Mouse (Mus musculus): ENCODE data around the gene Nr0b2. TPM values are rescaled to one million over a fixed set of nuclear protein-coding genes. Genes with fewer than 3 reads are reported as not detected.

Gene Nr0b2
- polyA plus RNA-seq, 2 experiments: 0.38 to 0.85 TPM

DNA sequence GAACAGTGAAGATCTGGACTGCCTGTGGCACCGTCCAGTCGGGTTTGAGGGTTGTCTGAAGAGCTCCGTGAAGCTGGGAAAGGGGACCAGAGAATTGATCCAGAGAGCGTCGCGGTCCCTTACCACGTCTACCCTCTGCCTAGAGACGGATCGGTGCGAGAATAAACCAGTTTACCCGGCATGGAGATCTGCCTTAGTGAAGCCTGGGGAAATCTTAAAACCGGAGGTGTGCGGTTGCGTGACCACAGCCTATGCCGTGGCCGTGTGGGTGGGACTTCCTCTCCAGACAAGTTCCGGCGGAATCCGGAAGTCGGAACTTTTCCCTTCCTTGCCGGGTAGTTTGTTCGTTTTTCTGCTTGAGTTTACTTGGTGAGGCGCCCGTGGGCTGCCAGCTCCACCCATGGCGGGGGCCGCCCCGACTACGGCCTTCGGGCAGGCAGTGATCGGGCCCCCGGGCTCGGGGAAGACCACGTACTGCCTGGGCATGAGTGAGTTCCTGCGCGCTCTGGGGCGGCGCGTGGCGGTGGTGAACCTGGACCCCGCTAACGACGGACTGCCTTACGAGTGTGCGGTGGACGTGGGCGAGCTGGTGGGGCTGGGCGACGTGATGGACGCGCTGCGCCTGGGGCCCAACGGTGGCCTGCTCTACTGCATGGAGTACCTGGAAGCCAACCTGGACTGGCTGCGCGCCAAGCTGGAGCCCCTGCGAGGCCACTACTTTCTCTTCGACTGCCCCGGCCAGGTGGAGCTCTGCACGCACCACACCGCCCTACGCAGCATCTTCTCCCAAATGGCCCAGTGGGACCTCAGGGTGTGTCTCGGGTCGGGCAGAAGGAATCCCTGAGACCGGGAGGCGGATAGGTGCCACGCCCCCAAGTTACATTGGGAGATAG, 31.1 kb downstream of the Nr0b2 start, which contains the start of gene Gpn2:
Gpn2 (plus strand) TSS at position 304 of the 893 bp plus-strand sequence.
- no peaks in the 10 kb centered on the region for H3K27me3 ChIP-seq (ENCODE audit: control insufficient read depth, insufficient read depth, low read length)
- no peaks in the 10 kb centered on the region for H3K9me3 ChIP-seq (ENCODE audit: control insufficient read depth, low read length)
- 2% methylated on average over 62 of the region's 65 CpGs for WGBS (ENCODE audit: insufficient replicate concordance)
- peak within 1 kb of the TSS; percentile 72 to 82 for H3K4me3 ChIP-seq (ENCODE audit: insufficient read depth in 1 of 2, low read depth in 2 of 2, low read length in 2 of 2)
- H3K4me2 ChIP-seq (ENCODE audit: low read depth): peak within 1 kb of the TSS; percentile 82
- peaks cover 5 to 8% of the 10 kb centered on the region in 2 experiments; a peak in 3 of 4 replicates for H3K4me1 ChIP-seq (replicated peaks; ENCODE audit: control insufficient read depth in 2 of 2, insufficient read depth in 2 of 2, low read length in 1 of 2)
- no peaks in the 10 kb centered on the region; the same call in none of the 2 replicates for H3K36me3 ChIP-seq (replicated peaks; ENCODE audit: control insufficient read depth, insufficient read depth, low read depth)
- H3K27ac ChIP-seq: peak within 1 kb of the TSS; percentile 11; the same call in 1 of the 2 replicates
- DNase-seq (ENCODE audit: low read depth in 3 of 3, low spot score in 3 of 3): peak; percentile 72 to 73 (median 73)
- peak within 1 kb of the TSS; percentile 64 for H3K9ac ChIP-seq (replicated peaks)
- peak; percentile 83 for ATAC-seq (ENCODE audit: insufficient read depth)
- no peak for TF ChIP-seq EP300 (IDR thresholded peaks at IDR 0.05; ENCODE audit: low read depth)
- no peak for TF ChIP-seq CTCF (IDR thresholded peaks at IDR 0.05; ENCODE audit: low read depth)

DNA sequence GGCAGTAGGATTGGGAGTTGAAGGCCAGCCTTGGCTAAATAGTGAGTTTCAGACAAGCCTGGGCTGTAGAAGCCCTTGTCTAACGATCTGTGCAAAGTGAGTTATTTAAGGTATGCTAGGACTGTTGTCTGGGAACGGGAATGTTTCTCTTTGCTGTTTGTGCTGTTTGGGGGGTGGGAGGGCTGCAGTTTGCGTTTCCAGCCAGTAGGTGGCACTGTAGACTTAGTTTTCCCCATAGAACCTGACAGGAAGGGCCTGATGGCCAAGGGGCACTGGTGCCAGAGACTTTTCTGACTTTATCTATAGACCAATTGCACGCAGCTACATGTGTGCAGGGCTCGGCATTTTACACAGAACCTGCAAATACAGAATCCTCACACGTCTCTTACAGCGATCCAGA, 39.4 kb downstream of the Nr0b2 start:
- Histone ChIP-seq H3K36me3 (replicated peaks; ENCODE audit: control insufficient read depth, insufficient read depth, low read depth) (peaks cover 6% of the 10 kb centered on the region; the same call in 1 of the 2 replicates), H3K27me3 (ENCODE audit: control insufficient read depth, insufficient read depth, low read length) (no peaks in the 10 kb centered on the region), H3K27ac (no peak overlapping the region), H3K4me2 (ENCODE audit: low read depth) (no peak overlapping the region), H3K9ac (replicated peaks) (no peak overlapping the region), H3K4me1 (replicated peaks; ENCODE audit: control insufficient read depth in 2 of 2, insufficient read depth in 2 of 2, low read length in 1 of 2) (0 out of 4 replicates have a peak, but pooled peaks cover 0 to 2% of the 10 kb centered on the region in 2 experiments), H3K9me3 (ENCODE audit: control insufficient read depth, low read length) (no peaks in the 10 kb centered on the region), H3K4me3 (ENCODE audit: insufficient read depth in 1 of 2, low read depth in 2 of 2, low read length in 2 of 2) (no peak overlapping the region)
- peak in 1 of 3 experiments; percentile 51 for DNase-seq (ENCODE audit: low read depth in 3 of 3, low spot score in 3 of 3)
- ATAC-seq (ENCODE audit: insufficient read depth): no peak
- 22% methylated on average over 7 of the region's 7 CpGs for WGBS (ENCODE audit: insufficient replicate concordance)
- TF ChIP-seq EP300 (IDR thresholded peaks at IDR 0.05; ENCODE audit: low read depth): no peak
- TF ChIP-seq CTCF (IDR thresholded peaks at IDR 0.05; ENCODE audit: low read depth): peak; percentile 94

DNA sequence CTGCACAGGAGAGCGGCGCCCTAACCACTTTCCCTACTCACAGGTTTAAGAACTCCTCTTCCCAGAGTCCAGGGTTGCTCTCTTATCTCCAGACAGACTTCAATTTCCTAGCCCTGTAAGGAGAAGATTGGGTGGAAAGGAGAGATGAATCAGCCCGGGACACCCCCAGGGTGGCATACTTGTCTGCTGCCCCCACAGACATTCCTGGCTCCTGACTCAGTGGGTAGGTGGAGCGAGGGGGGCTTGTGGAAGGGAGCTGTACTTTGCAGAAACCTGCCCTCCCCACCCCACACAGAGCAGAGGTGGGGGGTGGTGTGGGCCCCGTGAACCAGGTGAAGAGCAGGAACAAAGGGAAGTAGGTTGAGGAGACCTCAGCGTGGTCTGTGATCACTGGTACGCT, 42.4 kb downstream of the Nr0b2 start:
- no peak for DNase-seq (ENCODE audit: low read depth in 3 of 3, low spot score in 3 of 3)
- 59% methylated on average over 7 of the region's 7 CpGs for WGBS (ENCODE audit: insufficient replicate concordance)
- Histone ChIP-seq H3K27ac (no peak overlapping the region), H3K9ac (replicated peaks) (no peak overlapping the region), H3K4me1 (replicated peaks; ENCODE audit: control insufficient read depth in 2 of 2, insufficient read depth in 2 of 2, low read length in 1 of 2) (peaks cover 10 to 11% of the 10 kb centered on the region in 2 experiments), H3K9me3 (ENCODE audit: control insufficient read depth, low read length) (no peaks in the 10 kb centered on the region), H3K4me2 (ENCODE audit: low read depth) (no peak overlapping the region), H3K4me3 (ENCODE audit: insufficient read depth in 1 of 2, low read depth in 2 of 2, low read length in 2 of 2) (no peak overlapping the region), H3K36me3 (replicated peaks; ENCODE audit: control insufficient read depth, insufficient read depth, low read depth) (peaks cover 6% of the 10 kb centered on the region; the same call in 1 of the 2 replicates), H3K27me3 (ENCODE audit: control insufficient read depth, insufficient read depth, low read length) (peaks cover 13% of the 10 kb centered on the region)
- no peak for ATAC-seq (ENCODE audit: insufficient read depth)
- TF ChIP-seq CTCF (IDR thresholded peaks at IDR 0.05; ENCODE audit: low read depth) (no peak), EP300 (IDR thresholded peaks at IDR 0.05; ENCODE audit: low read depth) (no peak)

DNA sequence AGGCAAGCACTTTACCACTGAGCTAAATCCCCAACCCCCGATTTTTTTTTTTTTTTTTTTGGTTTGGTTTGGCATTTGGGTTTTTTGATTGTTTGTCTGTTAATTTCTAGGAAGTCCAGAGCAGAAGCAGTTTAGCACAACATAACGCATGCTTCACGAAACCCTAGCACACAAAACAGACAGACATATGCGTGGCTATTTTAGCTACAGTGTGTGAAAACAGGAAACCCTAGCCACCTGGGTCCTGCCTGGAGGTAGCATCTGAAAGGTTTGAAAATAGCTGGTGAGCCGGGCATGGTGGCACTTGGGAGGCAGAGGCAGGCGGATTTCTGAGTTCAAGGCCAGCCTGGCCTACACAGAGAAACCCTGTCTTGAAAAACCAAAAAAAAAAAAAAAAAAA, 42.9 kb downstream of the Nr0b2 start:
- Histone ChIP-seq H3K4me2 (ENCODE audit: low read depth) (no peak overlapping the region), H3K27ac (no peak overlapping the region), H3K27me3 (ENCODE audit: control insufficient read depth, insufficient read depth, low read length) (peaks cover 18% of the 10 kb centered on the region), H3K9ac (replicated peaks) (no peak overlapping the region), H3K4me1 (replicated peaks; ENCODE audit: control insufficient read depth in 2 of 2, insufficient read depth in 2 of 2, low read length in 1 of 2) (peaks cover 10 to 11% of the 10 kb centered on the region in 2 experiments), H3K4me3 (ENCODE audit: insufficient read depth in 1 of 2, low read depth in 2 of 2, low read length in 2 of 2) (no peak overlapping the region), H3K36me3 (replicated peaks; ENCODE audit: control insufficient read depth, insufficient read depth, low read depth) (peaks cover 4% of the 10 kb centered on the region; the same call in 1 of the 2 replicates), H3K9me3 (ENCODE audit: control insufficient read depth, low read length) (no peaks in the 10 kb centered on the region)
- WGBS (ENCODE audit: insufficient replicate concordance): 57% methylated on average over 6 of the region's 6 CpGs
- DNase-seq (ENCODE audit: low read depth in 3 of 3, low spot score in 3 of 3) (no peak), ATAC-seq (ENCODE audit: insufficient read depth) (no peak)
- TF ChIP-seq EP300 (IDR thresholded peaks at IDR 0.05; ENCODE audit: low read depth) (no peak), CTCF (IDR thresholded peaks at IDR 0.05; ENCODE audit: low read depth) (no peak)

DNA sequence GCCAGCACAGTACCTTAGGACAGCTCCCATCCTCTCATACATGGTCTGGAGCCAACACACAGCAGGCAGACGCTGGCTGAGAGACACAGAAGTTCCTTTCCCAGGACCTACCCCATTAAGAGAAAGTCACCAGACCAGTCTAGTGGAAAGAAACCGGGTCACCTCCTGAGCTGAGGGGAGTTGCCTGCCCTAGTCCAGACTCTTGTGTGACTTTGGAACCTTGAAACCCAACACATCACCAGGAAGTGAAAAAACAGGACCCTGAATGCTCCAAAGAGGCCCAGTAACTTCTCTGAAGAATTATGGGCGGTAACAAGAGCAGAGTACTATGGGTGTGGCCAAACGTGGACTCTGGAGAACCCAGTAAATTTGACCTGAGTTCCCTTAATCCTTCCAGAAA, 45.4 kb downstream of the Nr0b2 start:
- no peak for DNase-seq (ENCODE audit: low read depth in 3 of 3, low spot score in 3 of 3)
- Histone ChIP-seq H3K36me3 (replicated peaks; ENCODE audit: control insufficient read depth, insufficient read depth, low read depth) (no peaks in the 10 kb centered on the region), H3K9ac (replicated peaks) (no peak overlapping the region), H3K27ac (no peak overlapping the region), H3K4me1 (replicated peaks; ENCODE audit: control insufficient read depth in 2 of 2, insufficient read depth in 2 of 2, low read length in 1 of 2) (peaks cover 10 to 11% of the 10 kb centered on the region in 2 experiments), H3K27me3 (ENCODE audit: control insufficient read depth, insufficient read depth, low read length) (peaks cover 30% of the 10 kb centered on the region), H3K9me3 (ENCODE audit: control insufficient read depth, low read length) (no peaks in the 10 kb centered on the region), H3K4me3 (ENCODE audit: insufficient read depth in 1 of 2, low read depth in 2 of 2, low read length in 2 of 2) (no peak overlapping the region), H3K4me2 (ENCODE audit: low read depth) (peak overlapping the region; percentile 74)
- TF ChIP-seq CTCF (IDR thresholded peaks at IDR 0.05; ENCODE audit: low read depth): no peak
- TF ChIP-seq EP300 (IDR thresholded peaks at IDR 0.05; ENCODE audit: low read depth): no peak
- 31% methylated on average over 4 of the region's 4 CpGs for WGBS (ENCODE audit: insufficient replicate concordance)
- no peak for ATAC-seq (ENCODE audit: insufficient read depth)
